Mouse (Mus musculus): ENCODE measurements around the gene Tinagl1.
A peak's percentile ranks its signal among the peaks of the same experiment; 100 is the strongest.

The Tinagl1 gene

GRCm38 (mm10) chr4:130177087-130177486, 2.2 kb upstream of the Tinagl1 start:
- no peak for DNase-seq (ENCODE audit: low spot score)

- no peak for DNase-seq (ENCODE audit: low spot score)
These were observed 1.3 kb upstream of the Tinagl1 start for GRCm38 (mm10) chr4:130176156-130176720.

- peak; percentile 67 for DNase-seq (ENCODE audit: low spot score)
These were observed 439 bp downstream of the Tinagl1 start for GRCm38 (mm10) chr4:130174335-130175031.

- no peak for DNase-seq (ENCODE audit: low spot score)
These were observed 1.0 kb downstream of the Tinagl1 start for GRCm38 (mm10) chr4:130173911-130174311.

- no peak for DNase-seq (ENCODE audit: low spot score)
These were observed 1.7 kb downstream of the Tinagl1 start for GRCm38 (mm10) chr4:130173060-130173822.

GRCm38 (mm10) chr4:130171951-130172765, 2.8 kb downstream of the Tinagl1 start:
- no peak for DNase-seq (ENCODE audit: low spot score)

GRCm38 (mm10) chr4:130170362-130170761, 4.6 kb downstream of the Tinagl1 start:
- DNase-seq (ENCODE audit: low spot score) = no peak

GRCm38 (mm10) chr4:130169411-130169971, 5.4 kb downstream of the Tinagl1 start:
- no peak for DNase-seq (ENCODE audit: low spot score)

GRCm38 (mm10) chr4:130168280-130169183, 6.4 kb downstream of the Tinagl1 start:
- DNase-seq (ENCODE audit: low spot score) = no peak

GRCm38 (mm10) chr4:130167814-130168213, 7.1 kb downstream of the Tinagl1 start:
- DNase-seq (ENCODE audit: low spot score) = no peak

- DNase-seq (ENCODE audit: low spot score) = no peak
These were observed 7.6 kb downstream of the Tinagl1 start for GRCm38 (mm10) chr4:130167321-130167720.

GRCm38 (mm10) chr4:130166592-130166991, 8.3 kb downstream of the Tinagl1 start:
- no peak for DNase-seq (ENCODE audit: low spot score)

- no peak for DNase-seq (ENCODE audit: low spot score)
These were observed 8.9 kb downstream of the Tinagl1 start for GRCm38 (mm10) chr4:130166061-130166460.

GRCm38 (mm10) chr4:130164121-130164520, 10.8 kb downstream of the Tinagl1 start:
- DNase-seq (ENCODE audit: low spot score) = no peak

- DNase-seq (ENCODE audit: low spot score) = no peak
These were observed 11.5 kb downstream of the Tinagl1 start for GRCm38 (mm10) chr4:130163391-130163861.

- no peak for DNase-seq (ENCODE audit: low spot score)
These were observed 13.6 kb downstream of the Tinagl1 start for GRCm38 (mm10) chr4:130161349-130161748.

- no peak for DNase-seq (ENCODE audit: low spot score)
These were observed 18.0 kb downstream of the Tinagl1 start for GRCm38 (mm10) chr4:130156812-130157371.

- DNase-seq (ENCODE audit: low spot score) = no peak
These were observed 20.7 kb downstream of the Tinagl1 start for GRCm38 (mm10) chr4:130154250-130154649.

GRCm38 (mm10) chr4:130148405-130148804, 26.5 kb downstream of the Tinagl1 start:
- no peak for DNase-seq (ENCODE audit: low spot score)

- DNase-seq (ENCODE audit: low spot score) = no peak
These were observed 33.1 kb downstream of the Tinagl1 start for GRCm38 (mm10) chr4:130141786-130142185.
